Mouse (Mus musculus) limb, embryonic 13.5 days (tissue): ENCODE measurements around the gene Fkbp2. TPM values are rescaled to one million over a fixed set of nuclear protein-coding genes. Genes with fewer than 3 reads are reported as not detected.

ENCODE experiments used
- ATAC-seq: fragments of 200-750 bp; cut with Nextera tagmentation; 2 replicates; pipeline ENCODE4 v1.8.0; 2017; ENCODE audit warnings: low read depth, moderate number of reproducible peaks, moderate TSS enrichment; ENCODE audit not compliant: low FRiP score
- H3K27ac ChIP-seq: fragments of 300-500 bp; sonication (generic); 2 replicates; pipeline ENCODE4 v1.5.1; 2015; ENCODE audit warnings: inconsistent platforms, mild to moderate bottlenecking, moderate library complexity
- H3K27me3 ChIP-seq: fragments of 300-500 bp; sonication (generic); 2 replicates; pipeline ENCODE4 v1.6.1; 2015; ENCODE audit warnings: mild to moderate bottlenecking, inconsistent platforms
- H3K36me3 ChIP-seq: fragments of 300-500 bp; sonication (generic); 2 replicates; pipeline ENCODE4 v1.6.1; 2015; ENCODE audit warnings: inconsistent platforms, mild to moderate bottlenecking, moderate library complexity
- H3K4me1 ChIP-seq: fragments of 300-500 bp; sonication (generic); 2 replicates; pipeline ENCODE4 v1.6.1; 2015; ENCODE audit warnings: inconsistent platforms
- H3K4me2 ChIP-seq: fragments of 300-500 bp; sonication (generic); replicated peaks from 2 replicates; pipeline ENCODE4 v1.6.1; 2015; ENCODE audit warnings: inconsistent platforms, mild to moderate bottlenecking, moderate library complexity
- H3K4me3 ChIP-seq: fragments of 300-500 bp; sonication (generic); 2 replicates; pipeline ENCODE4 v1.5.1; 2015; ENCODE audit warnings: moderate library complexity, mild to moderate bottlenecking, inconsistent platforms
- H3K9ac ChIP-seq: fragments of 300-500 bp; sonication (generic); 2 replicates; pipeline ENCODE4 v1.6.1; 2015; ENCODE audit warnings: mild to moderate bottlenecking, inconsistent platforms
- H3K9me3 ChIP-seq: fragments of 300-500 bp; sonication (generic); 2 replicates; pipeline ENCODE4 v1.6.1; 2016; ENCODE audit warnings: inconsistent platforms
- WGBS: fragments of 180-500 bp; shearing (Covaris S2); methylation state at CpG from one replicate; pipeline ENCODE4 v1.1.7; 2015; 5-methylcytosine and 5-hydroxymethylcytosine counted together
- polyA plus RNA-seq: library from polyadenylated mRNA; unstranded; fragments of >200 nt; fragmentation: Nextera tagmentation; extraction: Ambion mirVana; gene quantifications from 2 replicates; pipeline ENCODE4 v1.2.1, GENCODE M21; 2015

Gene Fkbp2
- polyA plus RNA-seq, 1 experiment from 2014 or later, result 89.3 TPM

- peaks cover 55% of the 10 kb centered on the region for H3K4me1 ChIP-seq
- H3K9me3 ChIP-seq, result no peaks in the 10 kb centered on the region
- peaks cover 18% of the 10 kb centered on the region for H3K36me3 ChIP-seq
- H3K4me3 ChIP-seq, result peak within 1 kb of the TSS; percentile 76
- H3K27ac ChIP-seq, result peak within 1 kb of the TSS; percentile 29
- H3K4me2 ChIP-seq, result peak within 1 kb of the TSS; percentile 93
- 1% methylated on average over 16 of the region's 16 CpGs for WGBS
- no peak for ATAC-seq
- H3K9ac ChIP-seq, result peak within 1 kb of the TSS; percentile 85
- H3K27me3 ChIP-seq, result no peaks in the 10 kb centered on the region
These were observed 4.5 kb downstream of the Fkbp2 start, which contains the start of gene Plcb3 for GRCm38 (mm10) chr19:6975537-6976521. Gene Plcb3 (minus strand): TSS chr19:6976470.

GRCm38 (mm10) chr19:6974211-6975205 is 5.8 kb downstream of the Fkbp2 start, which contains the start of gene Ppp1r14b:
Gene Ppp1r14b (plus strand): TSS chr19:6974968.
- peaks cover 18% of the 10 kb centered on the region for H3K36me3 ChIP-seq
- peak within 1 kb of the TSS; percentile 93 for H3K4me2 ChIP-seq
- WGBS, result under 1% methylated on average over 62 of the region's 84 CpGs
- H3K9ac ChIP-seq, result peak within 1 kb of the TSS; percentile 85
- H3K4me3 ChIP-seq, result peak within 1 kb of the TSS; percentile 76
- H3K4me1 ChIP-seq, result peaks cover 66% of the 10 kb centered on the region
- H3K27me3 ChIP-seq, result no peaks in the 10 kb centered on the region
- no peaks in the 10 kb centered on the region for H3K9me3 ChIP-seq
- H3K27ac ChIP-seq, result peak within 1 kb of the TSS; percentile 87
- peak; percentile 74 for ATAC-seq

GRCm38 (mm10) chr19:6973581-6974190 is 6.6 kb downstream of the Fkbp2 start:
- H3K9ac ChIP-seq, result peak overlapping the region; percentile 35; the same call in 1 of the 2 replicates

GRCm38 (mm10) chr19:6972247-6972917 is 7.9 kb downstream of the Fkbp2 start:
- Histone ChIP-seq H3K9me3 (no peaks in the 10 kb centered on the region), H3K4me1 (peaks cover 63% of the 10 kb centered on the region), H3K27ac (no peak overlapping the region), H3K4me3 (no peak overlapping the region), H3K27me3 (no peaks in the 10 kb centered on the region), H3K9ac (0 out of 2 replicates have a peak overlapping the region, but pooled peaks have one; percentile 26), H3K36me3 (peaks cover 3% of the 10 kb centered on the region), H3K4me2 (no peak overlapping the region)
- WGBS, result 78% methylated on average over 13 of the region's 13 CpGs
- no peak for ATAC-seq

More at GRCm38 (mm10) chr19:6973581-6974190, 6.6 kb downstream of the Fkbp2 start:
- H3K27ac ChIP-seq, result peak overlapping the region; percentile 3; the same call in 1 of the 2 replicates
- peaks cover 16% of the 10 kb centered on the region for H3K36me3 ChIP-seq
- peaks cover 64% of the 10 kb centered on the region for H3K4me1 ChIP-seq
- H3K4me2 ChIP-seq, result peak overlapping the region; percentile 93
- WGBS, result 25% methylated on average over 12 of the region's 12 CpGs
- ATAC-seq, result no peak
- peak overlapping the region; percentile 76 for H3K4me3 ChIP-seq
- H3K9me3 ChIP-seq, result no peaks in the 10 kb centered on the region
- H3K27me3 ChIP-seq, result no peaks in the 10 kb centered on the region

GRCm38 (mm10) chr19:6971644-6972043 is 8.7 kb downstream of the Fkbp2 start:
- H3K9me3 ChIP-seq, result no peaks in the 10 kb centered on the region
- ATAC-seq, result no peak
- H3K27me3 ChIP-seq, result no peaks in the 10 kb centered on the region
- no peak overlapping the region for H3K4me3 ChIP-seq
- peaks cover 55% of the 10 kb centered on the region for H3K4me1 ChIP-seq
- no peak overlapping the region for H3K4me2 ChIP-seq
- peak overlapping the region; percentile 26; the same call in 1 of the 2 replicates for H3K9ac ChIP-seq
- no peak overlapping the region; the same call in 1 of the 2 replicates for H3K27ac ChIP-seq
- 21% methylated on average over 6 of the region's 6 CpGs for WGBS
- H3K36me3 ChIP-seq, result peaks cover 2% of the 10 kb centered on the region

- Histone ChIP-seq H3K36me3 (peaks cover 13% of the 10 kb centered on the region), H3K4me2 (peak overlapping the region; percentile 77), H3K9ac (peak overlapping the region; percentile 83; the same call in 1 of the 2 replicates), H3K4me1 (peaks cover 45% of the 10 kb centered on the region), H3K9me3 (no peaks in the 10 kb centered on the region), H3K4me3 (peak overlapping the region; percentile 60), H3K27me3 (no peaks in the 10 kb centered on the region), H3K27ac (no peak overlapping the region; the same call in 1 of the 2 replicates)
- 27% methylated on average over 11 of the region's 11 CpGs for WGBS
- ATAC-seq, result no peak
These were observed 9.7 kb downstream of the Fkbp2 start for GRCm38 (mm10) chr19:6970460-6971085.

GRCm38 (mm10) chr19:6969665-6970381 is 10.5 kb downstream of the Fkbp2 start:
- under 1% methylated on average over 55 of the region's 55 CpGs for WGBS
- H3K36me3 ChIP-seq, result peaks cover 21% of the 10 kb centered on the region
- H3K4me1 ChIP-seq, result peaks cover 45% of the 10 kb centered on the region
- ATAC-seq, result peak; percentile 41
- H3K4me3 ChIP-seq, result peak overlapping the region; percentile 60
- H3K9me3 ChIP-seq, result no peaks in the 10 kb centered on the region
- H3K27me3 ChIP-seq, result no peaks in the 10 kb centered on the region
- peak overlapping the region; percentile 77 for H3K4me2 ChIP-seq
- no peak overlapping the region for H3K27ac ChIP-seq
- H3K9ac ChIP-seq, result peak overlapping the region; percentile 83

GRCm38 (mm10) chr19:6969291-6969664 is 11.0 kb downstream of the Fkbp2 start:
- H3K36me3 ChIP-seq, result peaks cover 26% of the 10 kb centered on the region
- ATAC-seq, result peak; percentile 38
- peaks cover 45% of the 10 kb centered on the region for H3K4me1 ChIP-seq
- H3K27ac ChIP-seq, result no peak overlapping the region
- H3K9me3 ChIP-seq, result no peaks in the 10 kb centered on the region
- under 1% methylated on average over 20 of the region's 20 CpGs for WGBS
- peak overlapping the region; percentile 77 for H3K4me2 ChIP-seq
- H3K9ac ChIP-seq, result peak overlapping the region; percentile 83
- H3K4me3 ChIP-seq, result peak overlapping the region; percentile 60
- H3K27me3 ChIP-seq, result no peaks in the 10 kb centered on the region

- Histone ChIP-seq H3K9ac (peak overlapping the region; percentile 83), H3K4me1 (peaks cover 41% of the 10 kb centered on the region), H3K4me2 (peak overlapping the region; percentile 77), H3K27ac (no peak overlapping the region), H3K27me3 (no peaks in the 10 kb centered on the region), H3K9me3 (no peaks in the 10 kb centered on the region), H3K4me3 (peak overlapping the region; percentile 60), H3K36me3 (peaks cover 32% of the 10 kb centered on the region)
- WGBS, result 10% methylated on average over 15 of the region's 15 CpGs
- no peak for ATAC-seq
These were observed 11.6 kb downstream of the Fkbp2 start for GRCm38 (mm10) chr19:6968491-6969271.
